Comparison of ENCODE assay signal across 21 mouse cellular contexts in the genomic region with DNA sequence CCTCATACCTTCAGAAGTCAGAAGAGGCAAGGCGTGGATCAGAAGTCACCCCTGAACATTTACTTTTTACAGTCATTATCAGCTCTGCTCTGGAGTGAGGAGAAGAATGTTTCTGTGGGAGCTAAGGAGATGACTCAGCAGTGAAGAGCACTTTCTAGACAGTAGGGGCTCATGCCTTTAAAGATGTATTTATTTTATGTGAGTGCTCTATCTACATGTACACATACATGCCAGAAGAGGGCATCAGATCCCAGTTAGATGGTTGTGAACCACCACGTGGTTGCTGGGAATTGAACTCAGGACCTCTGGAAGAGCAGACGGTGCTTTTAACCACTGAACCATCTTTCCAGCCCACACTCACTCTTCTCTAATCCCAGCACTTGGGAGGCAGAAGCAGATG. TPM values are rescaled to one million over a fixed set of nuclear protein-coding genes. Genes with fewer than 3 reads are reported as not detected.
DNase-seq lines count a peak whose midpoint lies in the region; ATAC-seq and TF ChIP-seq lines count a peak whose summit lies in the region.
"Had no signal": no experiment of that assay in that cellular context is flagged by ENCODE, and none has a peak within 500 bp of the region (broad histone marks: within the 10 kb centered on the region; RNA-seq: fewer than 3 reads in every experiment).

No protein-coding gene starts in this region.

- no peaks in the 10 kb centered on the region for H3K4me1 ChIP-seq in lung, postnatal 0 days (ENCODE audit: insufficient read depth, low read depth, low read length)
- no peaks in the 10 kb centered on the region for H3K4me1 ChIP-seq in forebrain, embryonic 12.5 days
- H3K4me1 ChIP-seq: embryonic facial prominence, embryonic 15.5 days; forebrain, embryonic 10.5 days; hindbrain, embryonic 10.5 days; limb, embryonic 13.5 days; midbrain, embryonic 15.5 days had no signal

- H3ac ChIP-seq in myocyte (ENCODE audit: control insufficient read depth, insufficient read length), result no peak overlapping the region

- peak; percentile 92 for TF ChIP-seq EP300 in lung, postnatal 0 days (IDR thresholded peaks at IDR 0.05)

- peaks cover 9% of the 10 kb centered on the region; the same call in 1 of the 2 replicates for H3K36me3 ChIP-seq in lung, postnatal 0 days (ENCODE audit: insufficient read depth, low read length)
- H3K36me3 ChIP-seq in myocyte (ENCODE audit: control insufficient read depth, insufficient read depth), result peaks cover 37% of the 10 kb centered on the region
- peaks cover 37% of the 10 kb centered on the region for H3K36me3 ChIP-seq in forebrain, embryonic 12.5 days (replicated peaks)

- no peak overlapping the region for H3K4me2 ChIP-seq in lung, postnatal 0 days (replicated peaks; ENCODE audit: low read depth, low read length)
- H3K4me2 ChIP-seq in myocyte (ENCODE audit: low read depth), result no peak overlapping the region
- no peak overlapping the region for H3K4me2 ChIP-seq in forebrain, embryonic 12.5 days
- H3K4me2 ChIP-seq: embryonic facial prominence, embryonic 15.5 days; limb, embryonic 13.5 days; midbrain, embryonic 15.5 days had no signal

- WGBS in lung, postnatal 0 days, result 58% methylated on average over 3 of the region's 3 CpGs
- 75% methylated on average over 3 of the region's 3 CpGs for WGBS in forebrain, embryonic 12.5 days

- no peak overlapping the region for H3K27ac ChIP-seq in lung, postnatal 0 days (ENCODE audit: low read length)
- H3K27ac ChIP-seq in forebrain, embryonic 12.5 days, result no peak overlapping the region
- H3K27ac ChIP-seq: embryonic facial prominence, embryonic 15.5 days; forebrain, embryonic 10.5 days; heart, adult 2 months; hindbrain, embryonic 10.5 days; limb, embryonic 13.5 days; macrophage; midbrain, embryonic 15.5 days had no signal

- DNase-seq in heart, adult 11 months, result peak; percentile 72
- DNase-seq in heart, adult 9 months (ENCODE audit: low spot score in 2 of 2), result no peak
- peak; percentile 78 for DNase-seq in lung, postnatal 0 days (ENCODE audit: low spot score)
- DNase-seq in lung, postnatal 10 days, result no peak
- peak; percentile 63 for DNase-seq in R1 (ENCODE audit: low read depth, low spot score)
- no peak for DNase-seq in adrenal gland, postnatal 25 days
- DNase-seq: adrenal gland, adult 2 months; cerebellum, postnatal 10 days; embryo, embryonic 11 days; heart, adult 2 months; thymus, postnatal 36 days had no signal

- no peaks in the 10 kb centered on the region for H3K27me3 ChIP-seq in lung, postnatal 0 days (replicated peaks; ENCODE audit: insufficient read depth, low read length)
- no peaks in the 10 kb centered on the region for H3K27me3 ChIP-seq in myocyte (ENCODE audit: control insufficient read depth, insufficient read depth, insufficient read length)
- no peaks in the 10 kb centered on the region for H3K27me3 ChIP-seq in forebrain, embryonic 12.5 days
- H3K27me3 ChIP-seq: embryonic facial prominence, embryonic 15.5 days; midbrain, embryonic 15.5 days had no signal

- H3K4me3 ChIP-seq in lung, postnatal 0 days (ENCODE audit: low read depth, low read length), result no peak overlapping the region
- H3K4me3 ChIP-seq in myocyte, result no peak overlapping the region
- H3K4me3 ChIP-seq in forebrain, embryonic 12.5 days (replicated peaks), result no peak overlapping the region
- H3K4me3 ChIP-seq: embryonic facial prominence, embryonic 15.5 days; forebrain, embryonic 10.5 days; heart, adult 2 months; hindbrain, embryonic 10.5 days; limb, embryonic 13.5 days; midbrain, embryonic 15.5 days had no signal

- H3K79me2 ChIP-seq in myocyte (ENCODE audit: control insufficient read depth, insufficient read depth), result no peaks in the 10 kb centered on the region

- peak; percentile 89 for ATAC-seq in lung, postnatal 0 days
- no peak for ATAC-seq in forebrain, embryonic 12.5 days (ENCODE audit: low FRiP score)
- ATAC-seq: midbrain, embryonic 15.5 days had no signal

- no peak overlapping the region for H3K9ac ChIP-seq in lung, postnatal 0 days (replicated peaks; ENCODE audit: low read depth)
- no peak overlapping the region for H3K9ac ChIP-seq in forebrain, embryonic 12.5 days
- H3K9ac ChIP-seq: embryonic facial prominence, embryonic 15.5 days; limb, embryonic 13.5 days; midbrain, embryonic 15.5 days had no signal

- TF ChIP-seq POLR2A in myocyte (IDR thresholded peaks at IDR 0.05; ENCODE audit: insufficient read length, low read depth), result no peak

- TF ChIP-seq CTCF in lung, postnatal 0 days (IDR thresholded peaks at IDR 0.05), result peak; percentile 54

- H3K9me3 ChIP-seq in lung, postnatal 0 days (ENCODE audit: low read length), result no peaks in the 10 kb centered on the region
- no peaks in the 10 kb centered on the region for H3K9me3 ChIP-seq in forebrain, embryonic 12.5 days
- H3K9me3 ChIP-seq: embryonic facial prominence, embryonic 15.5 days; forebrain, embryonic 10.5 days; hindbrain, embryonic 10.5 days; limb, embryonic 13.5 days; midbrain, embryonic 15.5 days had no signal

TF ChIP-seq in myocyte, 11 proteins besides CTCF, POLR2A, EP300 and RAD21:
- TF ChIP-seq USF1 (IDR thresholded peaks at IDR 0.05; ENCODE audit: low read depth) (peak; percentile 28), MYOG (IDR thresholded peaks at IDR 0.05; ENCODE audit: control insufficient read depth in 1 of 3, insufficient read depth in 1 of 3, insufficient read length in 2 of 3, low read depth in 2 of 3) (no peak), POLR2AphosphoS2 (IDR thresholded peaks at IDR 0.05; ENCODE audit: insufficient read length, low read depth) (no peak)

RNA-seq across cellular contexts. Expression of gene Esrp2, which starts 9.7 kb away (rescaled TPM):
- polyA plus RNA-seq in lung, postnatal 0 days (2015; fragmentation: Nextera tagmentation; extraction: Ambion mirVana), result 38.4 and 38.6 TPM in 2 replicates
- polyA plus RNA-seq in myocyte (2012; fragmentation: generic; extraction: Trizol), result 0.17 TPM
- 2.0 and 3.9 TPM in 2 replicates for total RNA-seq in adrenal gland, postnatal 25 days (2021)
- polyA plus RNA-seq in forebrain, embryonic 12.5 days (2016; fragmentation: Nextera tagmentation; extraction: Ambion mirVana), result 1.9 TPM in 2 replicates
- total RNA-seq: gastrocnemius, adult 8-10 months; left cerebral cortex, postnatal 10 days had no signal
- polyA plus RNA-seq: macrophage had no signal

RNA-seq across cellular contexts. Expression of gene Pla2g15, which starts 23.1 kb away (rescaled TPM):
- 10.6 and 10.8 TPM in 2 replicates for polyA plus RNA-seq in lung, postnatal 0 days (2015; fragmentation: Nextera tagmentation; extraction: Ambion mirVana)
- 9.6 TPM for polyA plus RNA-seq in myocyte (2012; fragmentation: generic; extraction: Trizol)
- 27.6 and 27.7 TPM in 2 replicates for total RNA-seq in adrenal gland, postnatal 25 days (2021)
- 13.8 and 15.8 TPM in 2 replicates for polyA plus RNA-seq in forebrain, embryonic 12.5 days (2016; fragmentation: Nextera tagmentation; extraction: Ambion mirVana)

RNA-seq across cellular contexts. Expression of gene Slc7a6, which starts 41.6 kb away (rescaled TPM):
- polyA plus RNA-seq in lung, postnatal 0 days (2015; fragmentation: Nextera tagmentation; extraction: Ambion mirVana), result 38.9 and 39.7 TPM in 2 replicates
- polyA plus RNA-seq in myocyte (2012; fragmentation: generic; extraction: Trizol), result 12.8 TPM
- 25.6 and 29.0 TPM in 2 replicates for total RNA-seq in adrenal gland, postnatal 25 days (2021)
- 72.9 and 79.8 TPM in 2 replicates for polyA plus RNA-seq in forebrain, embryonic 12.5 days (2016; fragmentation: Nextera tagmentation; extraction: Ambion mirVana)

Comparison
In these comparisons a context has a peak if more than half of its experiments do, and no peak if none do; other contexts are left out.
1. DNase-seq: peak in heart, adult 11 months (single experiment), lung, postnatal 0 days (single experiment) and R1 (single experiment); none in heart, adult 9 months (0 of 2), lung, postnatal 10 days (single experiment) and adrenal gland, postnatal 25 days (single experiment).
2. RNA of gene Esrp2, which starts 9.7 kb away (polyA plus RNA-seq): 38.4 to 38.6 TPM in lung, postnatal 0 days; 1.9 TPM in forebrain, embryonic 12.5 days and 0.17 TPM in myocyte (single experiment); every median in the first group is over 10 times any median in the second.